Mouse (Mus musculus) E14TG2a.4 (cell line): ENCODE data around the gene C1qb.

Experiments used
- CTCF ChIP-seq: conservative IDR thresholded peaks from 2 replicates; pipeline ENCODE4 v1.5.1; 2014; ENCODE audit warnings: low read length
- NANOG ChIP-seq: IDR thresholded peaks from 2 replicates; pipeline ENCODE4 v1.6.1; 2014; ENCODE audit warnings: borderline replicate concordance, low read length, mixed read lengths

DNA sequence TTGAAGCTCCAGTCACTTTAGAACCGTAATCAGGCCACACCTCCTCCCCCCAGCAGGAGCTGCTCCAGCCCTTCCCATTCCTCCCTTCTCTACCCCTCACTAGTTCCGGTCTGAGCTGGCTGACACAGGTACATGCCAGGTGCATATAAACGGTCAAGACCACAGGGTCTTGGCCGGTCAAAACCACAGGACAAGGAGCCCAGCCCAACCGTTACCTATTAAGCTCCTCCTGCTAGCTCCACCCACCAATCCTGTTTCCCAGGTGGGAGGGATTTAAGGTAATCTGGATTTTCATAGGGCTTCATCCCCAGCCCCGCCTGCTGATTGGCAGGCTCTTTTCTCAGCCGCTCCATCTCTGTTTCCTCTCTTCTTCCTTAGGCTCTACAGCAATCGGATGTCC, 7.8 kb downstream of the C1qb start:
- TF ChIP-seq CTCF (no peak), NANOG (no peak)
